Mouse (Mus musculus): ENCODE measurements around the gene Gm14214.

DNA sequence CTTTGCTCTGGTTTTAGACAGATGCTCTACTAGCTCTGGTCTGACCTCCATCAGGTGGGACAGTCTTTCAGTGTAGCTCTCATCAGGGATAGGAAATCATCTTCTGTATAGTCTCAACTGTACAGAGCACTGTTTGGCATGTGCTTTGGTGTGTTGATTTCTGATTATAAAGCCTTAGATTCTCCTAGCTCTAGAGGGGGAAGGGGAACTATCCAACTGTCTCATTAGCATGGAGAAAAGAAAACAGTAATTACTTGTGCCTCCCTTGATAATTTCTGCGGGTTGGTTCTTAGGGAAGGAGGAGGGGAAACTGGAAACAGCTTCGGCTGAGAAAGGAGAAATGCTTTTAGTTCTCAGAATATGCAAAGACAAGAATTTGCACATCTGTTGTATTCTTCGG, 47.3 kb upstream of the Gm14214 start:
- TF ChIP-seq POLR2A (IDR thresholded peaks at IDR 0.05; ENCODE audit: extremely low read depth, insufficient read depth, low read length) (no peak), CTCF (IDR thresholded peaks at IDR 0.05; ENCODE audit: low read depth, low read length) (no peak)

All from liver, adult 2 months (tissue).